Mouse (Mus musculus): ENCODE results near the gene 2810408A11Rik. TPM values are rescaled to one million over a fixed set of nuclear protein-coding genes. Genes with fewer than 3 reads are reported as not detected.

2810408A11Rik gene
- total RNA-seq (2021): 1 to 10 TPM; 3.2 to 4.1 TPM
- long read RNA-seq, experiment 1, partial matches to known transcripts: 1 of 4 reads
- long read RNA-seq, experiment 1, other reads (novel, unspliced or antisense): 2 of 4 reads
- long read RNA-seq, experiment 2, partial matches to known transcripts: 0 of 1 reads
- long read RNA-seq, experiment 2, other reads (novel, unspliced or antisense): 1 of 1 reads

GRCm38 (mm10) chr11:69900471-69901405, at the start of gene 2810408A11Rik, which contains the start of gene Neurl4:
TSS of gene 2810408A11Rik (minus strand) at chr11:69900987.
TSS of gene Neurl4 (plus strand) at chr11:69901072.
- peak; percentile 68 to 86 for DNase-seq (ENCODE audit: low spot score in 2 of 2)

- DNase-seq (ENCODE audit: low spot score in 2 of 2): peak; percentile 72 to 88
These were observed 48.0 kb upstream of the 2810408A11Rik start for GRCm38 (mm10) chr11:69948763-69949150.

DNA sequence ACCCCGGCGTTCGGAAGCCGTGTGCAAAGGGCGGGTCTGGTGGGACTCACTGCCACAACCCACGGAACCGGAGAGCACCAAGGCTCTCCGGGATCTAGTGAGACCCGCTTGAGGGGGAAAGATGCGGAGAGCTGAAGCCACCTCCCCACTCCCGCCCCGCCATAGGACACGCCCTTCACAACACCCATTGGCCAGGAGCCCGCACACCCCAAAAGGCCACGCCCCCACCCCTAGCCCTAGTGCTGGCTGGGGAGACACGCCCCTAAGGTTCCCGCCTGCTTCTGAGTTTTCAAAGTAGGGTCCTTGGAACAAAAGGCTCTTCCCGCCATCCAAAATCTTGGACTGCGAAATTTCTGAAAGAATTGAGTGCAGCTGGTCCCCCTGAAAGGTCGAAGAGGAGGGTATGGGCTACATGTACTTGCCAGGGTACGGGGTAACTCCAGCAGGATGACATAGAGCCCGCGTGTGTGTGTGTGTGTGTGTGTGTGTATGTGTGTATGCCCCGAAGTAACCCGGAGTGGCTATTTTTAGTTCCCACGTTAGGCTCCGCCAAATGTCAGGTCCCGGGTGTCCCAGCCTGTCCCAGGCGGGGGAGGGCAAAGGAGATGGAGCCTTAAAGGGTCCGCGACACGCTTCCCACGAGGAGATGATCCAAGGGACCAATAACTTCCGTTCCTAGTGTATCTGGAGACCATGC, 47.4 kb upstream of the 2810408A11Rik start, which contains the start of gene Slc2a4:
Gene Slc2a4 (minus strand): TSS at position 123 of the 697 bp plus-strand sequence.
- peak; percentile 89 to 96 for DNase-seq (ENCODE audit: low spot score in 2 of 2)

DNA sequence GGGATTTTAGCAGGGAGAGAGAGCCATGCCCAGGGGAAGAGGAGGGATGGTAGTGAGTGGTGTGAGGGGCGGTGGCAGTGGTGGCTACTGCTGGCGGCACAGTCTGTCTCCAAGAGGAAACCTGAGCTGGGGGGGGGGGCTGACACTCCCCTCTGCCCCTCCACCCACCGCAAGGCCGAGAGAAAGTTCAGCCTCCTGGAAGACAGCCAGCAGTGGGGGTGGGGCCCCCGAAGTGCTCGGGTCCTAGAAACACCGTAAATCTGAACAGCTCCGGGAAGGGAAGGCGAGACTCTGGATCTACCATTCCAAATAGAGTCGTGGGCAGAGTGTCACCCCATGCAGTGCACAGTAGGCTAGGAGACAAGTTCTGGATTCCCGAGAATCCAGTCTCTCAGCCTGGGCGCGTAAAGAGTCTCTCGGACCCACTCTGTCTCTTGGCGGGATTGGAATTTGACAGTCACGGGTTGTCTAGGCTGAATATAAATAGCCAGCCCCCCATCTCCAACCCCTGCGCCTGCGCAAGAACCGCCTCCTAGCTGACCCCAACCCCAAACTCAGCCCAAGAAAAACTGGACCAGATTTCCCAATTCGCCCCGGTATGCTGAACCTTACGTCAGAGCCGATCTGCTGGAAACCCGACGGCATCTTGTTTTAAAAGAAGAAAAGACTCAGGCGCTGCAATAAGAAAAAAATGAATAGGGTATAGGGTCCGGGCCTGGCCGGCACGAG, 46.7 kb upstream of the 2810408A11Rik start:
- DNase-seq (ENCODE audit: low spot score in 2 of 2): peak in 1 of 2 experiments; percentile 56

DNA sequence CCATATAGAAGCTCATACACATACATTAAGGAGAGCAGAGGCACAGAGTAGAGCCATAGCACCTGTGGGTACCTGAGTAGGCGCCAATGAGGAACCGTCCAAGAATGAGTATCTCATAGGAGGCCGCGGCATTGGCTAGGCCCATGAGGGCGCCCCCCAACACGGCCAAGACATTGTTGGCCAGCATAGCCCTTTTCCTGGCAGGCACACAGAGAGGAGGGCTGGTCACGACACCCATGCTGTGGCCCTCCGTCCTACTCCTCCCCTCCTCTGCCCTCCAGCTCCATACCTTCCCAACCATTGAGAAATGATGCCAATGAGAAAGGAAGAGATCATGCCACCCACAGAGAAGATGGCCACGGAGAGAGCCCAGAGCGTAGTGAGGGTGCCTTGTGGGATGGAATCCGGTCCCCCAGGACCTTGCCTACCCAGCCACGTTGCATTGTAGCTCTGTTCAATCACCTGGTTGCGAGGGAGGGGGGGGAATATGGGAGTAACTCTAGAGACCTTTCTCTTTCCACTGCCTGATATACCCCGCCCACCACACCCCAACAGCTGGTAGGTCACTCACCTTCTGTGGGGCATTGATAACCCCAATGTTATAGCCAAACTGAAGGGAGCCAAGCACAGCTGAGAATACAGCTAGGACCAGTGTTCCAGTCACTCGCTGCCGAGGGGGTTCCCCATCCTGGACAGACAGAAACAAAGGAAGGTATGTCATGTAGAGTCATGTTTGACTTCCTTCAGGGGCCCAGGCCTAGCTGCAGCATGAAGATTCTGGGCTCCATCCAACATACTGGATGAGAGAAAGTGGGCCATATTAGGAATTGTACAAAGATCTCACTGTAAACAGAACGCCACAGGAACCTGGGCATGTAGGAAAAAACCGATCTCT, 45.5 kb upstream of the 2810408A11Rik start:
- no peak for DNase-seq (ENCODE audit: low spot score in 2 of 2)

GRCm38 (mm10) chr11:69945216-69945615, 44.4 kb upstream of the 2810408A11Rik start:
- DNase-seq (ENCODE audit: low spot score in 2 of 2): no peak

GRCm38 (mm10) chr11:69940962-69941361, 40.2 kb upstream of the 2810408A11Rik start:
- DNase-seq (ENCODE audit: low spot score in 2 of 2): no peak

- DNase-seq (ENCODE audit: low spot score in 2 of 2): no peak
These were observed 38.9 kb upstream of the 2810408A11Rik start for GRCm38 (mm10) chr11:69939731-69940130.

- DNase-seq (ENCODE audit: low spot score in 2 of 2): no peak
These were observed 38.4 kb upstream of the 2810408A11Rik start for GRCm38 (mm10) chr11:69939181-69939580.

DNA sequence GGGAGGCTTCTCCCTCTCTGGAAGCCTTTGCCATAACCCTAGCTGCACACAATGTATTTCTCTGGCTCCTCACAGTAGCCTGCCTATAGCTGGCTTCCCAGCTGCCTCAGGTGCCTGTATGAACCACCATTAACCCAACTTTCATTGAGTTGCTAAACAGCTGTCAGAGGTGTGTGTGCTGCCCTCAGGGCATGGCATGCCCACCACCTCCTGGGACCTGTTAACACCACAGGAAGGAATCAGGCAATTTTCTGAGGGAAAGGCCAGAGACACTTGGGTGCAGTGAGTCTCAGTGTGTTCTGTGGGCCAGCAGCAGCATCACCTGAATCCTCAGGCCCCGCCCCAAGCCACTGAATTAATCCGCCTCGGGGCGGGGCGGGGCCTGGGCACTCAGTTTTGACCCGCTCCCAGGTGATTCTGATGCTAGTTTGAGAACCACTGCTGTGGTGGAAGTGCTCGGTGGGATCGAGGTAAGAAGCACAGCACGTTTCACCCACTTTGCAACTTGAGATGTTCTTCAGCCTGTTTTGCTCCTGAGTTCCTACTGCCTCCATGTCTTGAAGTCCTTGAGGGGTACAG, 37.7 kb upstream of the 2810408A11Rik start:
- DNase-seq (ENCODE audit: low spot score in 2 of 2): no peak

- DNase-seq (ENCODE audit: low spot score in 2 of 2): no peak
These were observed 37.0 kb upstream of the 2810408A11Rik start for GRCm38 (mm10) chr11:69937834-69938233.

DNA sequence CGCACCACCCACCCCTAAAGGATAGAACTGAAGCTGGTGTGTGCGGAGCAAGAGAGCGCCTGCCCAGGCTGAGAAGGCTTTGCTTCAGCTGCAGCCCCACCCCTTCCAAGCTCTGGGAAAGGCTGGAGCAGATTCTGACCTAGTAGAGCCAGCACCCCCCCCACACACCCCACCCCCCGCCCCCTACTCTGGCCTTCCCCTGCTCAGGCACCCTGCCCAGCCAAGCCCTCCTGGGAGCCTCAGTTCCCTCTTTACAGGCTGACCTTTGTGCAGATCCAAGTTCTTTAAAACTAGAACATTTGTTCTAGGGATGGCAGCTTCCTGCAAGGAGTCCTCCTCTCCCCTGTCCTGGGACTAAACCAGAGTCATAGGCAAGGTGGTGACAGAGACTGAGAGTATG, 36.6 kb upstream of the 2810408A11Rik start:
- peak in 1 of 2 experiments; percentile 71 for DNase-seq (ENCODE audit: low spot score in 2 of 2)

DNA sequence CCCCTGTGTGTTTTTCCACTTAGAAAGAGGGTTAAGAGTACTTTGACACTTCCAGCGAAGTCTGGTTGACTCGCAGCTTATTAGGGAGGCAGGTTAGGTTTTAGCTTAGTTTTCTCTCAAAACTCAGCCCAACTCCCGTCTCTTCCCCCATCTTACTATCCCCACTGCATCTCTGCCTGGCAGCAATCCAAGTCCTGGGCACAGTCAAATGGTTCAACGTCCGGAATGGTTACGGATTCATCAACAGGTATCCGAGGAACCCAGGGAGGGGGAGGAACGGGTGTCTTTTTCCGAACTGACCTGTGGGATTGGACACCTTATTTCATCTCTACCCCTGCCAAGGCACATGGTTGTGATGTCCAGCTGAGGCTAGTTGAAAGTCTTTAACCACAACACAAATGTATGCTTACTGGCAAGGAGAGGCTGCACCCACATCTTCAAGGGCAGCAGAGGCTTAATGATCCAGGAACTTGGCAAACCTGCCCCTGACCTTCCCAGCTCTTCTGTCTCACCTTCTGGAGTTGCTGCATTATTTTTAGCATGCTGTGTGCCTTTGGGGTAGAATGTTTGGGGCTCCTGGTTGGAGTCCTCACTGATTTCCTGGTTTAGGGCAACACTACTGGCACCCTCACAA, 36.0 kb upstream of the 2810408A11Rik start:
- no peak for DNase-seq (ENCODE audit: low spot score in 2 of 2)

DNA sequence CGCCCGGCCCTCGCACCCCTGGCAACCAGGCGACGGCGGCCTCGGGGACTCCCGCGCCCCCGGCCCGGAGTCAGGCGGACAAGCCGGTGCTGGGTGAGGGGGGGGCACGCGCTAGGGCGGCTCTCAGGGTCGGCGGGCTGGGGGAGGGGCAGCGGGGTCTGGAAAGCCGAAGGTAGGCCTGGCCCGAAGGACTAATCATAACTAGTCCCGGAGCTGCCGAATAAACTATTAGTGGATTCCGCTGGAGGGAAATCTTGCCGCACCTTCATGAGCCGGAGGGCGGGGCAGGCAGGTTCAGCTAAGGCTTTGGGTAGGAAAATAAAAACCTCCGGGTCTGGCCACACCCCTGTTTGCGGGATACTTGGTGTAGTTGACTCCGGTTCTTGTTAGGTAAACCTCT, 35.4 kb upstream of the 2810408A11Rik start:
- no peak for DNase-seq (ENCODE audit: low spot score in 2 of 2)

- DNase-seq (ENCODE audit: low spot score in 2 of 2): peak; percentile 53 to 76
These were observed 34.5 kb upstream of the 2810408A11Rik start, which contains the start of gene Ybx2 for GRCm38 (mm10) chr11:69935137-69935879. TSS of gene Ybx2 (plus strand) at chr11:69935796.

DNA sequence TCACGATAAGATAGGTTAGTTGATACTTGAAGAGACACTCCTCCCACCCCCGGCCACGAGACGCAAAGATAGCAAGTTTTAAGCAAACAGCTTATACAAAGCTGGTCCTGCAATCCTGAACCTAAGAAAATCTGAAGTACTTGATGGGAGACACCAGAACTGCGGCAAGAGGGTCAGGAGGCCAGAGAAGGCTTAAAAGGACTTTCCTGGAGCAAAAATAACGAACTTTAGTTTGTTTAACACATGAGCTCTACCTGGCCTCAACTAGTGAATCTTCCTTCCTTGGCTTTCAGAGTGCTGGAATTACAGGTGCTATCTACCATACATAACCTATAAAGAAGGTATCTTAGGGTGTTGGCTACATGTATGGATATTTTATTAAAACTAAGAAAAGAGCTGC, 33.9 kb upstream of the 2810408A11Rik start:
- no peak for DNase-seq (ENCODE audit: low spot score in 2 of 2)

- DNase-seq (ENCODE audit: low spot score in 2 of 2): peak; percentile 92 to 93
These were observed 33.4 kb upstream of the 2810408A11Rik start for GRCm38 (mm10) chr11:69934169-69934568.

- DNase-seq (ENCODE audit: low spot score in 2 of 2): no peak
These were observed 32.3 kb upstream of the 2810408A11Rik start for GRCm38 (mm10) chr11:69933066-69933465.

All from gastrocnemius, postnatal 4 days (tissue).